Mouse (Mus musculus): ENCODE measurements around the gene Prim2. TPM values are rescaled to one million over a fixed set of nuclear protein-coding genes. Genes with fewer than 3 reads are reported as not detected.
A peak's percentile ranks its signal among the peaks of the same experiment; 100 is the strongest.

The Prim2 gene
- polyA plus RNA-seq, 1 experiment from 2014 or later = 55.0 TPM

- peak; percentile 71 for ATAC-seq (ENCODE audit: low FRiP score)
- H3K36me3 ChIP-seq (ENCODE audit: control insufficient read depth, insufficient read depth, low read length) = no peaks in the 10 kb centered on the region
- DNase-seq (ENCODE audit: low spot score, missing footprints) = peak; percentile 96
- peak overlapping the region; percentile 45 for H3K27ac ChIP-seq (ENCODE audit: low read depth, low read length)
- no peaks in the 10 kb centered on the region for H3K27me3 ChIP-seq (ENCODE audit: control insufficient read depth, insufficient read depth, low read length)
- peaks cover 3% of the 10 kb centered on the region; the same call in 1 of the 2 replicates for H3K4me1 ChIP-seq (ENCODE audit: control insufficient read depth, insufficient read depth, low read length)
- peak overlapping the region; percentile 58 for H3K4me2 ChIP-seq
- no peaks in the 10 kb centered on the region for H3K9me3 ChIP-seq (ENCODE audit: control insufficient read depth, low read length)
- peak overlapping the region; percentile 52 for H3K9ac ChIP-seq (ENCODE audit: low read length)
- H3K4me3 ChIP-seq (ENCODE audit: low read depth, low read length) = peak overlapping the region; percentile 44
- under 1% methylated on average over 37 of the region's 37 CpGs for WGBS
Measured at GRCm38 (mm10) chr1:33670164-33670616, 595 bp upstream of the Prim2 start.

GRCm38 (mm10) chr1:33663605-33664117, 5.9 kb downstream of the Prim2 start:
- no peaks in the 10 kb centered on the region for H3K9me3 ChIP-seq (ENCODE audit: control insufficient read depth, low read length)
- H3K4me1 ChIP-seq (ENCODE audit: control insufficient read depth, insufficient read depth, low read length) = no peaks in the 10 kb centered on the region
- DNase-seq (ENCODE audit: low spot score, missing footprints) (no peak), ATAC-seq (ENCODE audit: low FRiP score) (peak; percentile 58)
- H3K4me2 ChIP-seq = no peak overlapping the region
- WGBS = 89% methylated on average over 19 of the region's 19 CpGs
- H3K9ac ChIP-seq (ENCODE audit: low read length) = no peak overlapping the region
- peaks cover 3% of the 10 kb centered on the region; the same call in 1 of the 2 replicates for H3K36me3 ChIP-seq (ENCODE audit: control insufficient read depth, insufficient read depth, low read length)
- H3K27ac ChIP-seq (ENCODE audit: low read depth, low read length) = no peak overlapping the region
- no peaks in the 10 kb centered on the region for H3K27me3 ChIP-seq (ENCODE audit: control insufficient read depth, insufficient read depth, low read length)
- H3K4me3 ChIP-seq (ENCODE audit: low read depth, low read length) = no peak overlapping the region

- H3K4me3 ChIP-seq (ENCODE audit: low read depth, low read length) = no peak overlapping the region
- no peaks in the 10 kb centered on the region for H3K27me3 ChIP-seq (ENCODE audit: control insufficient read depth, insufficient read depth, low read length)
- H3K36me3 ChIP-seq (ENCODE audit: control insufficient read depth, insufficient read depth, low read length) = peaks cover 3% of the 10 kb centered on the region; the same call in 1 of the 2 replicates
- H3K4me2 ChIP-seq = no peak overlapping the region
- no peak overlapping the region for H3K9ac ChIP-seq (ENCODE audit: low read length)
- H3K27ac ChIP-seq (ENCODE audit: low read depth, low read length) = no peak overlapping the region
- ATAC-seq (ENCODE audit: low FRiP score) (no peak), DNase-seq (ENCODE audit: low spot score, missing footprints) (no peak)
- H3K4me1 ChIP-seq (ENCODE audit: control insufficient read depth, insufficient read depth, low read length) = no peaks in the 10 kb centered on the region
- H3K9me3 ChIP-seq (ENCODE audit: control insufficient read depth, low read length) = no peaks in the 10 kb centered on the region
Measured at GRCm38 (mm10) chr1:33663163-33663562, 6.4 kb downstream of the Prim2 start.

GRCm38 (mm10) chr1:33658302-33658701, 11.3 kb downstream of the Prim2 start:
- ATAC-seq (ENCODE audit: low FRiP score) (no peak), DNase-seq (ENCODE audit: low spot score, missing footprints) (no peak)
- 71% methylated on average over 4 of the region's 4 CpGs for WGBS
- Histone ChIP-seq H3K27me3 (ENCODE audit: control insufficient read depth, insufficient read depth, low read length) (no peaks in the 10 kb centered on the region), H3K27ac (ENCODE audit: low read depth, low read length) (no peak overlapping the region), H3K4me2 (no peak overlapping the region), H3K4me1 (ENCODE audit: control insufficient read depth, insufficient read depth, low read length) (no peaks in the 10 kb centered on the region), H3K36me3 (ENCODE audit: control insufficient read depth, insufficient read depth, low read length) (peaks cover 3% of the 10 kb centered on the region; the same call in 1 of the 2 replicates), H3K4me3 (ENCODE audit: low read depth, low read length) (no peak overlapping the region), H3K9me3 (ENCODE audit: control insufficient read depth, low read length) (no peaks in the 10 kb centered on the region), H3K9ac (ENCODE audit: low read length) (no peak overlapping the region)

GRCm38 (mm10) chr1:33657574-33658149, 11.9 kb downstream of the Prim2 start:
- ATAC-seq (ENCODE audit: low FRiP score) = no peak
- 92% methylated on average over 12 of the region's 12 CpGs for WGBS
- H3K4me3 ChIP-seq (ENCODE audit: low read depth, low read length) = no peak overlapping the region
- H3K9ac ChIP-seq (ENCODE audit: low read length) = no peak overlapping the region
- no peaks in the 10 kb centered on the region for H3K9me3 ChIP-seq (ENCODE audit: control insufficient read depth, low read length)
- no peak overlapping the region for H3K4me2 ChIP-seq
- peaks cover 3% of the 10 kb centered on the region; the same call in 1 of the 2 replicates for H3K36me3 ChIP-seq (ENCODE audit: control insufficient read depth, insufficient read depth, low read length)
- no peaks in the 10 kb centered on the region for H3K4me1 ChIP-seq (ENCODE audit: control insufficient read depth, insufficient read depth, low read length)
- DNase-seq (ENCODE audit: low spot score, missing footprints) = no peak
- no peak overlapping the region for H3K27ac ChIP-seq (ENCODE audit: low read depth, low read length)
- H3K27me3 ChIP-seq (ENCODE audit: control insufficient read depth, insufficient read depth, low read length) = no peaks in the 10 kb centered on the region

- Histone ChIP-seq H3K27me3 (ENCODE audit: control insufficient read depth, insufficient read depth, low read length) (no peaks in the 10 kb centered on the region), H3K27ac (ENCODE audit: low read depth, low read length) (no peak overlapping the region), H3K4me3 (ENCODE audit: low read depth, low read length) (no peak overlapping the region), H3K4me2 (no peak overlapping the region), H3K4me1 (ENCODE audit: control insufficient read depth, insufficient read depth, low read length) (no peaks in the 10 kb centered on the region), H3K9ac (ENCODE audit: low read length) (no peak overlapping the region), H3K36me3 (ENCODE audit: control insufficient read depth, insufficient read depth, low read length) (peaks cover 3% of the 10 kb centered on the region; the same call in 1 of the 2 replicates), H3K9me3 (ENCODE audit: control insufficient read depth, low read length) (no peaks in the 10 kb centered on the region)
- no peak for DNase-seq (ENCODE audit: low spot score, missing footprints)
- ATAC-seq (ENCODE audit: low FRiP score) = no peak
- 90% methylated on average over 11 of the region's 11 CpGs for WGBS
Measured at GRCm38 (mm10) chr1:33650875-33651274, 18.7 kb downstream of the Prim2 start.

- no peak for ATAC-seq (ENCODE audit: low FRiP score)
- Histone ChIP-seq H3K4me1 (ENCODE audit: control insufficient read depth, insufficient read depth, low read length) (no peaks in the 10 kb centered on the region), H3K9ac (ENCODE audit: low read length) (no peak overlapping the region), H3K27ac (ENCODE audit: low read depth, low read length) (no peak overlapping the region), H3K9me3 (ENCODE audit: control insufficient read depth, low read length) (no peaks in the 10 kb centered on the region), H3K4me2 (no peak overlapping the region), H3K36me3 (ENCODE audit: control insufficient read depth, insufficient read depth, low read length) (peaks cover 3% of the 10 kb centered on the region; the same call in 1 of the 2 replicates), H3K4me3 (ENCODE audit: low read depth, low read length) (no peak overlapping the region), H3K27me3 (ENCODE audit: control insufficient read depth, insufficient read depth, low read length) (no peaks in the 10 kb centered on the region)
- DNase-seq (ENCODE audit: low spot score, missing footprints) = no peak
- WGBS = 96% methylated on average over 9 of the region's 9 CpGs
Measured at GRCm38 (mm10) chr1:33649534-33650108, 20.0 kb downstream of the Prim2 start.

- Histone ChIP-seq H3K4me2 (no peak overlapping the region), H3K36me3 (ENCODE audit: control insufficient read depth, insufficient read depth, low read length) (peaks cover 3% of the 10 kb centered on the region; the same call in 1 of the 2 replicates), H3K9ac (ENCODE audit: low read length) (no peak overlapping the region), H3K27me3 (ENCODE audit: control insufficient read depth, insufficient read depth, low read length) (no peaks in the 10 kb centered on the region), H3K4me3 (ENCODE audit: low read depth, low read length) (no peak overlapping the region), H3K27ac (ENCODE audit: low read depth, low read length) (no peak overlapping the region), H3K9me3 (ENCODE audit: control insufficient read depth, low read length) (no peaks in the 10 kb centered on the region), H3K4me1 (ENCODE audit: control insufficient read depth, insufficient read depth, low read length) (no peaks in the 10 kb centered on the region)
- WGBS = 92% methylated on average over 4 of the region's 4 CpGs
- DNase-seq (ENCODE audit: low spot score, missing footprints) = no peak
- ATAC-seq (ENCODE audit: low FRiP score) = no peak
Measured at GRCm38 (mm10) chr1:33649021-33649420, 20.6 kb downstream of the Prim2 start.

- no peaks in the 10 kb centered on the region for H3K9me3 ChIP-seq (ENCODE audit: control insufficient read depth, low read length)
- no peaks in the 10 kb centered on the region for H3K27me3 ChIP-seq (ENCODE audit: control insufficient read depth, insufficient read depth, low read length)
- no peak for DNase-seq (ENCODE audit: low spot score, missing footprints)
- no peak overlapping the region for H3K9ac ChIP-seq (ENCODE audit: low read length)
- H3K4me2 ChIP-seq = no peak overlapping the region
- no peak for ATAC-seq (ENCODE audit: low FRiP score)
- WGBS = 89% methylated on average over 4 of the region's 4 CpGs
- peaks cover 7% of the 10 kb centered on the region; the same call in 1 of the 2 replicates for H3K36me3 ChIP-seq (ENCODE audit: control insufficient read depth, insufficient read depth, low read length)
- H3K27ac ChIP-seq (ENCODE audit: low read depth, low read length) = no peak overlapping the region
- H3K4me3 ChIP-seq (ENCODE audit: low read depth, low read length) = no peak overlapping the region
- no peaks in the 10 kb centered on the region for H3K4me1 ChIP-seq (ENCODE audit: control insufficient read depth, insufficient read depth, low read length)
Measured at GRCm38 (mm10) chr1:33647661-33648060, 21.9 kb downstream of the Prim2 start.

All from midbrain, embryonic 11.5 days (tissue).